Mouse (Mus musculus) cerebellum, postnatal 25 days (tissue): ENCODE measurements around the gene Ppara.

Source experiments
- DNase-seq, 2 experiments: peaks; one replicate each; pipeline ENCODE4 v3.0.0; 2021; ENCODE audit warnings: mixed read lengths in 2 of 2

The Ppara gene

DNA sequence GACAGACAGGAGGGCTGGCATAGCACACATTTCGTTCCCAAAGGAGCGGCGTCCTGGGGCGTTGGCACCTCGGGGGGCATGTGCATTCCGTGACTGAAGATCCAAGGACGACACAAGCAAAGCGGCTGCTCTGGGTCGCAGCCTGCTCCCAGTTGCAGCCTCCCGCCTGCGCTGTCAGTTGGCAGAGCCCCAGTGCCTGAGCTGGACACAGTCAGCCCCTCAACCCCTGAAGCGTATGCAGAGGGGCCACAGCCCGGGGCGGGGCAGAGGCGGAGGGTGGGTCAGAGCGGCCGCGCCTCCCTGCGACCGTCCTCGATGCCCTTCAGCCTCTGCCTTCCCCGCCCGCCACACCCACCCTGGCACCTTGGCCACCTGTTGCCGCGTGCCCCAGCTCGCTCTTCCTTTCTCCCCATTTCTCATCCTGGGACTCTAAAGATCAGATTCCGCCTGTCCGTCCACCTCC lies at the start of gene Ppara:
Ppara (plus strand) TSS at position 413 of the 463 bp plus-strand sequence.
- DNase-seq = peak in 1 of 2 experiments; percentile 23

DNA sequence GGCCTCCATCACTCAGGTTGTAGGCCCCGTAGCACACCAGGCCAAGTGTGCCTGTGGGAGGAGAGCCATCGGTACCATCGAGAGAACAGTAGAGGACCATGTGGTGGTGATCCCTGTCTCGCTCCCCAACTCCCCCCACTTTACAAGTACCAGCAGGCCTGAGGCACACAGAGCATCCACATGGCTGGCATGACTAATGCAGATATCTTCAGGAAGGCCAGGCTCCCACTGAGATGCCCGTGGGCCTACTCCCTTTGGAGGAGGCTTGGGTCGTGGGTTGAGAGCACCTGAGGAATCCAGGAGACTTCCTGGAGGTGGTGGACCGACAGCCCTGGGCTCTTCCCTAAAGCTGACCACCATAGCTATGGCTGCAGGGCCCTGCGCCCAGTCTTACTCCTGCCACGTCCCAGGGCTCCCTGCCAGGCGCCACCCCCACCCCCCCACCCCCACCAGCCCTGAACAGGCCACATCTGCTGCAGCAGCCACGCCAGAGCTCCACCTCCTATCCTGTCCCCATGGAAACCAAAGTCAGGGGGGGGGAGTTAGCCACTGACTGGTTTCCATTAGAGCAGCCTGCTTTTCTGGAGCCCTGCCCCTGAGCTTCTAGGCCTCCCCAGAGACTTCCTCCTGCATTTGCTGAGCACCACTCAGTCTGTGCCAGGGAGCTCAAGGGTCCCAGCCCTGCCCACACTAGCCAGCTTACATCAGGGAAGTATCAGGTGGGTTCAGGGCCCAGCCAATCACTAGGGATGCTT lies 48.0 kb upstream of the Ppara start:
- peak in 1 of 2 experiments; percentile 51 for DNase-seq

DNA sequence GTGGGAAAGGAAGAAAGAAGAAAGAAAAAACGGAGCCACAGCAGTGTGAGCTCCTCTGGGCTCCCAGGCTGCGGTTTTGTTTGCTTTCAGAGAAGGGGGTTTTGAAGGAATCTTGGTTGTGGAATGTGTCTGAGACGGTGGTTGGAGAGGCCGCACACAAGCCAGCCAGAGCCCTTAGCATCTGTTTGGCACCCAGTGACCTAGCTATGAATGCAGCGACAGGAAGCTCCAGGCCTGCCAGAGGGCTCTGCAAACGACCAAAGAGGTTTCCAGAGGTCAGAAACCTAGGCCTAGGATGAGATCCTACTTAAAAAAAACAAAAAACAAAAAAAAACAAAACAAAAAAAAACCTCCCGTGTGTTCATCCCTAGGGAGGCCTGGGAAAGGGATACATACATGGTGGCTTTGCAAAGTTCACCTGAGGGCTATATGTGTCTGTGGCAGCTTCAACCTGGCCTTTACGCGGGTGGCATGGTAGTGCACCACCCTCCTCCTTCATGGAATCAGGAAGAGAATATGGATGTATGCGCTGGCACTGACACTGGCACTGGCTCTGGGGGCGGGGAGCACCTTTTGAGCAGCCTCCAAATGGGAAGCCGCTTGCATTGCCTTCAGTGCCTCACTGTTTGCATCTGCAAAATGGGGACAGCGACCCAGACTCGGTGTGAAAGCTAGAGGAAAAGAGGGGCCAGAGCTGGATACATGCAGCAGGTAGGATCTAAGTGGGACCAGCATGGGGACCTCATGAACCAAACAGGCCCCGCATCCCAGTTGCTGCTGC lies 47.0 kb upstream of the Ppara start:
- peak; percentile 43 to 56 for DNase-seq

DNA sequence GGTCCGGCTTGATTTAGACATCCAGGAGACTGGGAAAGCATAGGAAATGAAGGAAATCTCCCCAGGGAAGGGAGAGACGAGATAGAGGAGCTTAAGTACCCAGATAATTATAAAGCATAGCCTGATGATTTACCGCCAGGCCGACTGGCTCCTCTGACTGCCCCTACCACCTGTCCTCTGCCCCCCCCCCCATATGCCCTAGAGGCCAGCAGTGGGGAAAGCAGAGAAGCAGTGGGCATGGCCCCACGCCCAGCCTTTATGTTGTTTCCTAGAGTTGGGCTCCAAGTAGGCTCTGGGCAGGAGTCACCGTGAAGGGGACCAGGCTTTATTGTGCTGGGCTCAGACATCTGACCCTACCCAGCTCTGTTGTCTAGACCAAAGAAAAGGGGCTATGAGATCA lies 46.0 kb upstream of the Ppara start:
- peak in 1 of 2 experiments; percentile 68 for DNase-seq

DNA sequence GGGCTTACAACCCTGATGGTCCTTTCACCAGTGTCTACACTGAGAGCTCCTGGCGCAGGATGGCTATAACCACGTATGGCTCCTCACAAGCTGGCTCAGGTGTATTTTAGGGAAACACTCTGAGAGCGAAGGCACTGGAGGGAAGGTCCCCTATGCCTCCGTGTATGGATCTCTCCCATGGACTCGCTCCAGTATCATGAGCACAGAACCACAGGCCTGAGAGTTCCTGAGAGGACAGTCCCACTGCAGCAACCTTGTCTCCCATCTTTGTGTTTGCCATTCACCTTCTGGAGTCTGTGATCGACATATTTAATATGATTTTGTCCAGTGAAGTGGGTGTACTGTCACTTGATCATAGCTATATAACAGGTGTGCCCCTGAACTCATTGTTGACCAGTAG lies 45.3 kb upstream of the Ppara start:
- DNase-seq = no peak

DNA sequence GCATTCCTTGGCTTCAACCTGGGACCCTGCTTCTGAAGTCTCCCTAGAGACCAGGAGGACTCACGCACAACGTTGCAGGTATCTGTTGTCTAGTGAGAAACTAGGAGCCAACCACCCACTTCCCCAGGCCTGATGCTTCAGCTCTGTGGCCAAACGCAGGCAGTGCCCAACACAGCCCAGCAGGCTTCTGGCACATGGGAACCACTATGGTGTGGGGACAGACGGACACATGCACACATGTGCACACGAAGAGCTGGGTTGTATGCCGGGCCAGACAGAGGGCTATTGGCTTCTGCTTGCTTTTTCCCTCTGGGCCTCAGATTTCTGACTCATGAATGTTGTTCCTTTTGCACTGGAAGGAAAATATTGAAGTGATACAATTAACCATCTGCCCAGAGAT lies 44.7 kb upstream of the Ppara start:
- DNase-seq = peak; percentile 58 to 66

DNA sequence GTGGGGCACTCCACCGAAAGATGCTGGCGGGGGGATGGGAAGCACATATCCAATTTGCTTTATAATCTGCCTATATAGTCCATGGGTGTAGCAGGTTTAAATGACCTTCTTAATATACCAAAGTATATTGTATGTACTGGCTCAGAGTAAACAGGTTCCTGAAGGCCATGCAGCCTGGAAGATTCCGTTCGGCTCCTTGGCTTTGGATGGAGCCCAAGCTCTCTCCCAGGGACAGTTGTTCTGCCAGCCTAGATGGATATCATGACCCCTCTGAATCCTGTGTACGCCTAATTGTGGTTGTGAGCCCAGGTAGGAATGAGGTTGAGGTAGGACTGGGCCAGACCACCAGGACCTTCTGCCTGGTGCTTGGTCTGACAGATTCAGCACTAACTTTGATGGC lies 43.9 kb upstream of the Ppara start:
- peak in 1 of 2 experiments; percentile 35 for DNase-seq

DNA sequence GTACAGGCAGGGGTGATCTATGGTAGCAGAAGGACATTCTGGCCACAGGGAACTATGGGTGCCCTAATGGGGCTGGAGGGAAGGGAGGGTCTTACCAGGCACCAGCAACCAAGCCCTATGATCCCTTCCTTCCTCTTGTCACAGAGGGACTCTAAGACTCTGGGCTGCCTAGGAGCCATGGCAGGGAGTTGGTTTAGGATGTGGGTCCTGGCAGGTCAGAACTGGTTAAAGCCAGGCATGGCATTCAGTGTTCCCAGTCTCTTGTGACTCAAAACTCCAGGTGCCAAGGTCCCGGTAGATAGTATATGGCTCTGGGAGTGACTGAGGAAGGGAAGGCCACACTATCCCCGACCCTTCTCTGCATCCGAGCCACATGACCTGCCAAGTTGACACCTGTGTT lies 41.7 kb upstream of the Ppara start:
- no peak for DNase-seq

DNA sequence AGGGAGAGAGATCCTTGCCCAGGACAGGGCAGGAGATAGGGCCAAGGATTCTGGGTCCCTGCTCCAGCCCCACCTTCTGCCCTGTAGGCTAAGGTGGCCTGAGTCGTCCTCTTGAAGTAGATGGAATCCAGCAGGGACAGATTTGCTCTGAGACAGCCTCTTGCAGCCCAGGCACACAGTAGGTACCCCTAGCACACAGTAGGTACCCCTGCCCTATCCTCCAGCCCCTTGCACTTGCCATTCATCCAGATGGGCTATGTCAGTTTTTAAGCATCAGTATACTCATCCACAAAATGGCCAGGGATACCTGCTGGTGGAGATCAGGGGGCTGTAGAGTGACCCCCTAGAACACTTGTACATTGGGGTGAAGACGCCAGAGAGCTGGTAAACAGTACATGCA lies 41.0 kb upstream of the Ppara start:
- no peak for DNase-seq

DNA sequence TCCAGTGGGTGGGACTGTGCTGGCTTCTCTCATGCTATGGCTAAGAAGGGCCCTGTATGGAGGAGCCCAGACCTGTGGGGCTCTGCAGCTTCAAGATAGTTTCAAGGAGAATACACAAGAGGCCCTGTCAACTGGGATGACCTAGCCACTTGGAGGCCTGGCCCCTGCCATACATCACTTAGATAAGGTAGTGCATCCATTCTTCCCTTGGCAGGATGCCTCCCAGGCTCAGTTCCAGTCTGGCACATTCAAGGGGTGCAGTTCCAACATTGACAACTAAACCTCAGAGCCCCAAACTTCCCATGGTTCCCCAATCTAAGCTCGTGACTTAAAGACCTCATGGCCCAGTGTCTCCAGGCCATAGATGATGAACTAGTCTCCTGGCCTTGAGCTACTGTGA lies 40.4 kb upstream of the Ppara start:
- DNase-seq = no peak

DNA sequence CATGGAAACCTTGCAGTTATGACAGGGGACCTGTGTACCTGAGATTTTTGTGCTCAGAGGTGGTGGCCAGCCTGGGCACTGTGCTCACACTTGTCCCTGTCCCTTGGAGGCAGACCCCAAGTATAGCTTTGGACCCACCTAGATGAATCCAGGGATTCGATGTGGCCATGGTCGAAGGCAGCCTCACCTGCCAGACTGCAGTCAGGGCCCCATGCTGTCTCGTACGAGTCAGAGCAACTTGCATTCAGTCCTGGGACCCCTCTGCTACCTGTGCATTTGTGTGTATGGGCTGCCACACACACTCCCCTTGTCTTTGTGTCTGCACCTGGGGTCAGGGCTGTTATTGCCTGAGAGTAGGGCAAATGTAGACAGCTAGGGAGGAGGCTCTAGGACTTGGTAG lies 39.5 kb upstream of the Ppara start:
- no peak for DNase-seq

DNA sequence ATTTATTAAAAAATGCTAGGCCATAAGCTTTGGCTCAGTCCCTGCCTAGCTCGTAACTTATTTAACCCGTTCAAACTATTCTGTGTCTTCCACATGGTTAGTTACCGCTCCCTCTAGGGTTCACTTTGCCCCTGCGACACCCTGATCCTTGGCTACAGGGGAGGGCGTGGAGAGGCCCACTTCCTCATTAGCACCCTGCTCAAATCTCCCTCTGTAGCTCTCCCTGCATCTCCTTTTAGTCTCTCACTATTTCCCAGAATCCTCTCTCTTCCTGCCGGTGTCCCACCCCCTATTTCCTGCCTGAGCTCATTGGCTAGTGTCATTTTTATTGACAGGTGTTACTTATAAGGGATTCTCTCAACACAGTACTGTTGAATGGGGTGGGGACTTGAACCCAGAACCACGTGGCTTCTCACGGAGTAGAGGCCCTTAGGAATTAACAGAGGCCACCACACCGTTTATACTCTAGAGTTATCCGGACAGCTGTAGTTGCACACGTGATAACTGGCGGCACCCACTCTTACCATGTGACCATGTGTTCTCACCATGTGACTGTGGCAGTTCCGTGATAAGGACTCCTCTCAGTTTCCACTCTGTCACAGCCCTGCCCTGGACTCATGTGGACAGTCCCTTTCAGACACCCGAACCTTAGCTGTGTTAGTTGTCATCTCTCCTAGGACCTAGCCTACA lies 36.3 kb upstream of the Ppara start:
- peak in 1 of 2 experiments; percentile 23 for DNase-seq

DNA sequence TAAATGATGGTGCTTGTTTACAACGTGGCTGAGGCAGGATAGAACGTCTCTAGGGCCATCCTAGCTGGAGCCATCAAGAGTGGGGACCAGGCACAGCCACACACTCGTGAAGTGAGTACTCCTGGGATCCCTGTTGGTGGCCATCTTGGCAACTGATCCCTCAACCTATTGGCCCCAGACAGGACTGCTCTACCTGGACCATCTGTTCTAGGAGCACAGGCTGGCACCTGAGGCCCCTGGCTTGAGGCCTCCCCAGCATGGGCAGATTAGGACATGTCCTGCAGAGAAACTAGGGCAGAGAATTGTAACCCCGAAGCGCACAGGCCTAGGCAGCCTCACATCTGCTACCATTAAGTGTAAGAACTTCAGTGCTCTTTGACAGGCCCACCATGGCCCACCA lies 35.3 kb upstream of the Ppara start:
- DNase-seq = peak; percentile 86 to 88

DNA sequence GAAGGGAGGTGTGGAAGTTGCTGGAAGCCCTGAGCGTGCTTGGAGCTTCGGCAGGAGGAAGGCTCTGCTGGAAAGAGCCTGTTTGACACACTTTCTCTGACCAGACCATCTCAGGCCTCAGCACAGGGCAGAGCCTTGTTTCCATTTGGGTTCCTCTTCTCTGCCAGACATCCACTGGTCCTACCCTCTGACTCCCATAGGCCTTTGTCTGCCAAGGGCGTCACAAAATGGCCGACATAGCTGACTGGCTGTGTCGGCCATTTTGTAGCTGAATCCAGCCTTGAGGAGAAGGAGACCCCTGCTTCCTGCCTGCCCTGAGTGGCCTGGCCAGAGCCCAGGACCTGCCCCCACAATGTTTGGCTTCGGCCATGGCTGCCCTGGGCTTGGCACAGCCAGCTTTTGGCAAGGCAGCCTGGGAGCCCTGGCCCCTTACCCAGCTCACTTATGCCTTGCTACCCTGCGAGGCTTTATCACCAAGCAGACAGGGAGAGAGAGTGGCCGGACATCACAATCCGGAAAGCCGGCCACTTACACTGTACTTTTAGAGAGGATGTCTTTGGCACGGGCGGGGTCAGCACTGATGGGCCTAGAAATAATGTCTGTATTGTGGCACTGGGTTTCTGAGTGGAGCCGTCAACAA lies 34.8 kb upstream of the Ppara start:
- DNase-seq = peak; percentile 57 to 67

DNA sequence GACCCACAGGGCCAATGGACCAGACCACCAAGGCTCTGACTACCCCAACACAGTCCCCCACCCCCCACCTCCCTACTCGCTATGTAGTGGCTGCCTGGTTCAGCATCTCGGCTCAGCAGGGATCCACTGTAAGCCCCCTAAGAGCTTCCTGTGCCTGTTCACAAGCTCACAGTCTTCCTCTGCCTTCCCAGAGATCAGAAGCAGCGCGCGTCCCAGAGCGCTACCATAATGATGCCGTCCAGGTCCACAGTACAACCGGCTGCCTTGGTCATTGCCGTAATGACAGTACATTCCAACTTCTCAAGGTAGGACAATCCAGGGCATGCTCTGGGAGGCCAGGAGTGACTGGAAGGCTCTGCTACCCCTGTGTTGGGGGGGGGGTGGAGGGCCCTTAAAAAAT lies 34.1 kb upstream of the Ppara start:
- DNase-seq = peak; percentile 32 to 39

DNA sequence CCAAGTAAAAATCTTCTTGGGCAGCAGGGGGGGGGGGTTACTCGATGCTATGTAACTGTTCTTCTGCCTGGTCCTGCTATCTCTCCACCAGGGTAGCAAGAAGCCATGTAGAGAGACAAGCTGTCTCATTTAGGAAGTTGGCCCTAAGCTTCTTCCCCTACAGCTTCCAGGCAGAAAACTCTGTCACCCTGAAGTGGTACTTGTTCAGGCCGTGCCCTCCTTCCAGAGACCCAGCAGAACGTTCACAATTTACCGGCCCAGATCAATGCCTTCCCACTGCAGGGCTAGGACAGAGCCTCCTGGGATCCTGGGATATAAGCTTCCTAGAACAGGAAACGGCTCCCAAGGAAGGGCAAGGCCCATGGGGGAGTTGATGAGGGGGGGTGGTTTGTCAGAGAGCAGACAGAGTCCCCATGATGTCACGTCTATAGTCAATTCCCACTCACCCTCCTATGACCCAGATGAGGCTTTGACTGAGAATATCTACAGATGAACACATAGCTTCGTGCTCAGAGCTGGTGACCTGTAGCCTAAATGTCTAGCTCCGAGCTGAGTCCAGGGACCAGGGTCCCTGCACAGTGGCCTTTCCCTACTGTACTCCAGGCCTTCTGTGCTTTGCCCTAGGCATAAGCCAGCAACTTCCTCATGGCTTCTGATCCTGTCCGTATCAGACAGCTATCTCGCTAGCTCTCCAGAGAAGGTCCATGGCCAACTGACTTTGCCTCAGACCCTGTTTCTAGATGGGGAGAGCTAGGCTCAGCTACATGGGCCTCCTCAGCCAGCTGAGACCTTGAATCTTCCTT lies 33.5 kb upstream of the Ppara start:
- DNase-seq = peak; percentile 28 to 40

DNA sequence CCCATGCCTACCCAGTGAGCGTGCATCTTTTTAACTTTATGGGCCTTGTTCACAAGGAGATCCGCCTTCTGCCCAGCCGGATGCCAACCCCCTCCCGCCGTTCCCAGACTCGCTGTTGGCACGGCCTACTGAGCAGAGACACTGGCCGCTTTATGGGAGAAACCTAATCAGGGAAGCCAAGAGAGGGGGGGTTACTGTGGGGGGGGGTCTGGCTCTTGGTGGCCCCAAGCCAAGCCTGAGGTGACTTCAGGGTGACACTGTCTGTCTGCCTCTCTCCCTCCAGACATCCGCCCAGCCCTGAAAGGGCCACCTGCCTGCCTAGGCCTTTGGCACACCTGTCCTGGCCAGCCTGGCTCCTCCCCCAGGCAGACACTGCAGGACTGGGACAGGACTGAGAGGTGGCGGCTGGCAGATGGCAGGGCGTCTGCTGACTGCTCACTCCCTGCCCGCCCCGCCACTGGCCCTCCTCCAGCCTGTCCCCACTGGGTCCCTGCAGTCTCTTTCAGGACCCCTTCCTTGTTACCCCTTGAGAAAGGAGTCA lies 32.3 kb upstream of the Ppara start:
- DNase-seq = peak; percentile 92 to 95

DNA sequence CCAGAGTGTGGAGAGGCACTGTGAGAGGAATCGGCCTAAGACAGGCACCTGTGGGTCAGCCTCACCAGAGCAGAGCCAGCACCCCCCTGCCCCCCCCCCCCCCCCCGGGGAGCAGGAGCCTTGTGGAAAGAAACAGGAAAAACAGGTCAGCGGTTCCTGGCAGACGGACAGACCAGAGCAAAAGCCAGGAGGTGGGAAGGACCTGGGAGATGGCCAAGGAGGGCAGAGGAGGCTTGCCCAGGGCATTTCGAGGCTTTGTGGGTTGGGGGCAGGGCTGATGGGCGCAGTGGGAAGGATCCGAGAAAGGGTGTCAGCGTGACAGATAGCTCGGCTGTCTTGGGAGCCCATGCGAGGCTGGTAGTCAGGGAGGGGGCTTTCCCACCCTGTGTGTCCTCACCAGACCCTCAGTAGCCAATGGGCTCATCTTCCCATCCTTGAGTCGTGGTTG lies 31.6 kb upstream of the Ppara start:
- DNase-seq = peak; percentile 77 to 87

DNA sequence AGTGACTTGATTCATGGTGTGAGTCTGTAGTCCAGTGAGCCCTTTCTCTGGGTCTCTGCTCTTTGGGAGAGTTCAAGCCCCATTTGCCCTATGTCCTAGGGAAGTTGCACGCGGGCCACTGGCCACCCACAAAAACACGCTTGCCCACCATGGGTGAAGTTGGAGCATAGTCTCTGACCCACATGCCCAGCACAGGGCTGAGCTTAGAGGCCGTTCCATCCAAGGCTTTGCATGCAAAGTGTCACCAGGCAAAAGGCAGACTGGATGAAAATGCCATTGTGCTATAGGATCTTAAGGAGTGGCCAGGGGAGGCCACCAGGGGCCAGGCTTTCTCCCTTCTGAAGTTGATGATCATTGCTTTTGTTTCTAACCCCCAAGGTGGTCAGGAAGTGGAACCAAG lies 30.9 kb upstream of the Ppara start:
- no peak for DNase-seq

DNA sequence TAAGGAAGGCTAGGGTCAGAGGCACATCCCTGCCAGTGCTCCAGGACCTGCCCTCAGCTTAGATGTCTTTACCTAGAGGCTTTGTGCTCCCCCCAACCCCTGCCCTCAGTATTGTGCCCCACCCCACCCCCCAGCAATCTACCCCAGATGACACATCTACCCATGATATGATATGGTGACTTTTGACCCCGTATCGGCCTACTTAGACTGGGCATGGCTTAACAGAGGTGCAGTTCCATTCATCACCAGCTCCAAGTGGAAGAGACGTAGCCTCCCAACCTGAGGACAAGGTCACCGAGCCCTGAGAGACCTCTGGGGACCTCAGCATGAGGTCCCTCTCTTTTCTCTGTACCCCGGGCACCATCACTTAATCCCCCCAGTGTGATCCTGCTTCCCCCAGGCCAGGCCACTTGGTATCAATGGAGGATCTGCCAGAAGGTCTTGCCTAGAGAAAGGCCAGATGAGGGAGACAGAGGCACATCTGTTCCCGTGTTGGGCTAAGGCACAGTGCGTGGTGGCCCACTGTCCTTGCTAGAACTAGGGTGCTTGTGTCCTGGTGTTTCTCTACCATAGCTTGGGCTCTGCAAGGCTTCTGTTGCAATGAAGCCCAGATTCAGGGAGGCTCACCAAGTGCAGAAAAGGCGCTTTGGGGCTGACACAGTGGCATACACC lies 30.3 kb upstream of the Ppara start:
- peak in 1 of 2 experiments; percentile 25 for DNase-seq

DNA sequence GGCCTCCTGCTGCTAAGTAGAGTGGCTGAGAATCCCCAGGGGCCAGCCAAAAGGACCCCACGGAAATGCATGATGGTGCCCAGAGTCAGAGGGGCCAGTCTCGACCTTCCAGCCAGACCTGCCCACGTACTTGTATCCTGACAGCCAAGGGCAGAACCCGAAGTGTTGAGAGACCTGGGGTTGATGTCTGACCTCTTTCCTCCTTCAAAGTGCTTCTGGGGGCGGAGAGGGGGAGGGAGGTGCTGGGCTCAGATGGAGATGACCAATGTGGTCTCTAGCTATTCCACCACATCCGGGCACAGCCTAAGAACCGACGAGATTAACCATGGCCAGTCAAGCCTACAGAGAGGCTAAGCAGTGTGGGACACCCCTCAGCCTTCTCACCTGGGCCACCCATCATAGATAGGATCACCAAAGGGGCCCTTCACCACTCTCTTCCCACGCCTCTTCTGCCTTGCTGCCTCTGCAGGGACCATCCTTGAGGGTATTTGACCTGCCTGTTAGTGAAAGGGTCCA lies 29.7 kb upstream of the Ppara start:
- peak; percentile 23 to 36 for DNase-seq
